Comparison of ENCODE assay signal across 1 mouse cellular context in genomic region chr17:35822564-35822963, GRCm38 (mm10).
A peak's percentile ranks its signal among the peaks of the same experiment; 100 is the strongest.
TF ChIP-seq lines count a peak whose summit lies in the region.

No protein-coding gene starts in this region.

TF ChIP-seq in CH12.LX, 34 proteins besides CTCF, POLR2A, EP300 and RAD21 (continued from another document):
- TF ChIP-seq ZC3H11A (IDR thresholded peaks at IDR 0.05; ENCODE audit: low read depth, low read length) = no peak
- TF ChIP-seq MEF2A (IDR thresholded peaks at IDR 0.05; ENCODE audit: borderline replicate concordance, low read depth, low read length) = no peak
- TF ChIP-seq KAT2A (IDR thresholded peaks at IDR 0.05; ENCODE audit: insufficient replicate concordance, low read length) = no peak
- no peak for TF ChIP-seq ZKSCAN1 (IDR thresholded peaks at IDR 0.05; ENCODE audit: borderline replicate concordance, low read depth, low read length)
- TF ChIP-seq SIN3A (IDR thresholded peaks at IDR 0.05; ENCODE audit: low read length) = peak; percentile 10; the same call in 1 of the 2 replicates
- TF ChIP-seq USF2 (conservative IDR thresholded peaks at IDR 0.05; ENCODE audit: low read depth, low read length) = no peak
- 0 out of 2 replicates have a peak, but pooled peaks have one; percentile 2 for TF ChIP-seq MXI1 (IDR thresholded peaks at IDR 0.05; ENCODE audit: low read depth, low read length)
